Mouse (Mus musculus) cerebellum, adult 2 months (tissue): ENCODE measurements around the gene Pld5. TPM values are rescaled to one million over a fixed set of nuclear protein-coding genes. Genes with fewer than 3 reads are reported as not detected.

Source experiments
- DNase-seq, 2 experiments: peaks; one replicate each; pipeline ENCODE4 v3.0.0; 2021
- H3K27ac ChIP-seq: fragments of 200-500 bp; 2 replicates; pipeline ENCODE4 v1.5.1; 2012; ENCODE audit warnings: low read length, control low read depth, inconsistent platforms; ENCODE audit not compliant: insufficient read depth
- H3K27me3 ChIP-seq: fragments of 200-500 bp; 2 replicates; pipeline ENCODE4 v1.6.1; 2012; ENCODE audit warnings: inconsistent platforms, mild to moderate bottlenecking, low read length, moderate library complexity; ENCODE audit not compliant: control insufficient read depth, insufficient read depth
- H3K4me1 ChIP-seq: fragments of 200-500 bp; 2 replicates; pipeline ENCODE4 v1.6.1; 2011; ENCODE audit warnings: low read length; ENCODE audit not compliant: control insufficient read depth, insufficient read depth
- H3K4me3 ChIP-seq: fragments of 200-500 bp; replicated peaks from 2 replicates; pipeline ENCODE3; 2011; ENCODE audit warnings: mild to moderate bottlenecking, low read depth, low read length, control low read depth; ENCODE audit not compliant: insufficient read depth
- CTCF ChIP-seq: fragments of 200-500 bp; IDR thresholded peaks from 2 replicates; pipeline ENCODE4 v1.5.1; 2011; ENCODE audit warnings: low read depth, mild to moderate bottlenecking, control low read depth, low read length, moderate library complexity, borderline replicate concordance; ENCODE audit not compliant: insufficient read depth
- POLR2A ChIP-seq: fragments of 200-500 bp; IDR thresholded peaks from 2 replicates; pipeline ENCODE4 v1.6.1; 2011; ENCODE audit warnings: low read length, control low read depth, borderline replicate concordance; ENCODE audit not compliant: insufficient read depth
- WGBS: fragments of 180-500 bp; shearing (Covaris S2); methylation state at CpG from one replicate; pipeline ENCODE4 v1.1.7; 2018; 5-methylcytosine and 5-hydroxymethylcytosine counted together
- polyA plus RNA-seq: library from polyadenylated mRNA; depleted of rRNA; stranded (reverse); fragments of >200 nt; gene quantifications from 2 replicates; pipeline ENCODE4 v1.2.3, GENCODE M21; 2012

The Pld5 gene
- polyA plus RNA-seq, 1 experiment, result 41.3 TPM

- 78% methylated on average over 3 of the region's 3 CpGs for WGBS
- TF ChIP-seq POLR2A, result no peak
- TF ChIP-seq CTCF, result no peak
- DNase-seq, result no peak
- peaks cover 8% of the 10 kb centered on the region; the same call in 1 of the 2 replicates for H3K4me1 ChIP-seq
- no peaks in the 10 kb centered on the region for H3K27me3 ChIP-seq
- H3K27ac ChIP-seq, result no peak overlapping the region
- no peak overlapping the region for H3K4me3 ChIP-seq
These were observed 261.4 kb downstream of the Pld5 start for GRCm38 (mm10) chr1:176013497-176014268.

- TF ChIP-seq CTCF (no peak), POLR2A (no peak)
- peak in 1 of 2 experiments; percentile 36 for DNase-seq
- no peak overlapping the region for H3K4me3 ChIP-seq
- peaks cover 3% of the 10 kb centered on the region; the same call in 1 of the 2 replicates for H3K4me1 ChIP-seq
- H3K27ac ChIP-seq, result no peak overlapping the region
- H3K27me3 ChIP-seq, result 0 out of 2 replicates have a peak, but pooled peaks cover 1% of the 10 kb centered on the region
These were observed 263.6 kb downstream of the Pld5 start for GRCm38 (mm10) chr1:176011535-176011934.

GRCm38 (mm10) chr1:176011072-176011471, 264.0 kb downstream of the Pld5 start:
- DNase-seq, result peak in 1 of 2 experiments; percentile 70
- no peak overlapping the region for H3K27ac ChIP-seq
- TF ChIP-seq CTCF (no peak), POLR2A (no peak)
- H3K4me1 ChIP-seq, result peaks cover 1% of the 10 kb centered on the region; the same call in 1 of the 2 replicates
- H3K4me3 ChIP-seq, result no peak overlapping the region
- 0 out of 2 replicates have a peak, but pooled peaks cover 1% of the 10 kb centered on the region for H3K27me3 ChIP-seq

- no peak overlapping the region for H3K27ac ChIP-seq
- TF ChIP-seq POLR2A (no peak), CTCF (peak; percentile 3; the same call in 1 of the 2 replicates)
- 0 out of 2 replicates have a peak, but pooled peaks cover 1% of the 10 kb centered on the region for H3K27me3 ChIP-seq
These were observed 266.7 kb downstream of the Pld5 start for GRCm38 (mm10) chr1:176008411-176008810.

GRCm38 (mm10) chr1:176000599-176000998, 274.5 kb downstream of the Pld5 start:
- H3K4me1 ChIP-seq, result peaks cover 9% of the 10 kb centered on the region; the same call in 1 of the 2 replicates
- no peak for TF ChIP-seq POLR2A
- TF ChIP-seq CTCF, result no peak
- H3K4me3 ChIP-seq, result no peak overlapping the region
- no peak for DNase-seq
- H3K27me3 ChIP-seq, result no peaks in the 10 kb centered on the region
- H3K27ac ChIP-seq, result no peak overlapping the region
- 82% methylated on average over 5 of the region's 5 CpGs for WGBS

More at GRCm38 (mm10) chr1:176008411-176008810, 266.7 kb downstream of the Pld5 start:
- H3K4me1 ChIP-seq, result peaks cover 2% of the 10 kb centered on the region; the same call in 1 of the 2 replicates
- H3K4me3 ChIP-seq, result no peak overlapping the region
- WGBS, result 93% methylated on average over 2 of the region's 2 CpGs
- DNase-seq, result no peak

- 39% methylated on average over 7 of the region's 7 CpGs for WGBS
- TF ChIP-seq CTCF (no peak), POLR2A (no peak)
- no peak overlapping the region for H3K4me3 ChIP-seq
- peaks cover 7% of the 10 kb centered on the region; the same call in 1 of the 2 replicates for H3K4me1 ChIP-seq
- H3K27me3 ChIP-seq, result no peaks in the 10 kb centered on the region
- peak in 1 of 2 experiments; percentile 19 for DNase-seq
- no peak overlapping the region for H3K27ac ChIP-seq
These were observed 277.9 kb downstream of the Pld5 start for GRCm38 (mm10) chr1:175997076-175997651.

- 76% methylated on average over 4 of the region's 4 CpGs for WGBS
- peaks cover 3% of the 10 kb centered on the region; the same call in 1 of the 2 replicates for H3K4me1 ChIP-seq
- no peak for DNase-seq
These were observed 286.2 kb downstream of the Pld5 start for GRCm38 (mm10) chr1:175988912-175989311.

More at GRCm38 (mm10) chr1:175988912-175989311, 286.2 kb downstream of the Pld5 start:
- no peak overlapping the region for H3K4me3 ChIP-seq
- no peak overlapping the region for H3K27ac ChIP-seq
- TF ChIP-seq CTCF, result no peak
- no peak for TF ChIP-seq POLR2A
- H3K27me3 ChIP-seq, result no peaks in the 10 kb centered on the region
